Mouse (Mus musculus) heart, postnatal 4 days (tissue): ENCODE measurements around the gene Otud5. TPM values are rescaled to one million over a fixed set of nuclear protein-coding genes. Genes with fewer than 3 reads are reported as not detected.
A peak's percentile ranks its signal among the peaks of the same experiment; 100 is the strongest.
"Not testable (repeated sequence)": the region's sequence is repeated elsewhere in the genome, so short reads cannot be mapped to it uniquely, and the experiment has no call there.

Experiments used
- DNase-seq: peaks from one replicate; pipeline ENCODE4 v3.0.0; 2021
- microRNA-seq, 2 experiments: library from miRNA; unstranded; fragments of <30 nt; microRNA quantifications; one replicate each; pipeline ENCODE4 v1.2.0; 2021 to 2022
- total RNA-seq, 2 experiments: library from RNA; stranded (reverse); gene quantifications; 2 replicates each; pipeline ENCODE4 v1.2.3; 2021

Otud5 gene
- total RNA-seq, 2 experiments from 2014 or later: 34.8 to 39.3 TPM

- DNase-seq: peak; percentile 87
Measured at GRCm38 (mm10) chrX:7883841-7884567, 42.8 kb downstream of the Otud5 start, which contains the start of gene Slc35a2. TSS of gene Slc35a2 (plus strand) at chrX:7884028.

DNA sequence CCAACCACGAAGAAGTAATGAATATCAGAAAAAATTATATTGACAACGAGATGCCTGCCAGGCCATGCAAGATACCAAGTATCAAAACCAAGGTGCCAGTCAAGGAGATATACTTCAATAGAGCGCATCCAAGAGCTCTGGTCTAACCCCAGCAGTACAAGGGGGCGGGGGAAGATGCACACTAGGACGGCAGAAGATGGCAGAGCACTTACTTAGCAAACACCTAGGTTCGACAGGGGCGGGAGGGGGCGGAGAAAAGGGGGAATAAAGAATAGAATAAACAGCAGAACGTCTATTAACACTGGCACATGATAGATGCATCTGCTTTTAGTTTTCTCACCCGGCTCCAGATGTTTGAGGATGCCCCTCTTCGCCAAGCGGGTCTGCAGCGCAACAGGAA is 57.0 kb downstream of the Otud5 start:
- no peak for DNase-seq

DNA sequence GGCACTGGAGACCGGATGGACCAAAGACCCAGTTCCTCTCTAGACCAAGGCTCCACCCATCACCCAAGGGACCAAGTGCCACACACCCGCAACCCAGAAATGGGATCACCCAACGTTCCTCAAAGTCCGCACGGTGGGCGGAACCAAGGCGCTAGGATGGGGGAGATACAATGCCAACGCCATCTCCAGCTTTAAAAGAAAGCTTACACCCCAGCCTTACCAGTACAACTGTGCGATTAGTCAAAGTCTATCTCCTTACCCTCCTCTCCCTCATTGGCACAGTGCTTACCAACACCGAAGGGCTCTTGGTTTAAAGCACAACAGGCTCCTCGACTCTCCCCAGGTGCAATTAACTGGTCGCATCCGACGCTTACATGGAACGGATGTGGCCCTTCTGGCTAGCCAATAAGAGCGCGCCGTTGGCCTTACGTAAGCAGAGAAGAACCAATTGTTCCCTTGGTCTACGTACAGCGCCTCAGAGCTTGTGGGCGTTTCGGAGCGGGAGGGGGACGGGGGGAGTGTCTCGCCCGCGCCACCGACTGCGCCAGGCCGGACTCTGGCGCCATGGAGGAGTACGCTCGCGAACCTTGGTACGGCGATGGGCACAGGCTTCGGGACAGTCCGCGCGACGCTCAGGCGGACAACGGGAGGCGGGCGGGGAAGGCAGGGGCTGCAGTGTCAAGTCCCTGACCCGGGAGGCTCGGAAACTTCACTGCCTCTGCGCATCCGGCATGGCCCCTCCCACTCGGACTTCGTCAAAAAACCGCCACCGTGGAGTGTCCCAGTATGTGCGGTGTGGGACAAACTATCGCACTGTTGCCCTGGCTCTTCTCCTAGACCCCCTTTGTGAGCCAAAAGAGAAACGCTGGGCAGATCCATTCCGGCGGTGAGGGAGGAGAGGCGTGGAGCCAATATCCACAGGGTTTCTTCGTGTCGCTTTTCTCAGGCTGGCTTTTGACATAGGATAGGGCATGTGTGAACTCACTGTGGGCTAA is 58.0 kb downstream of the Otud5 start, which contains the start of the genes Pqbp1 and Timm17b:
Pqbp1 (minus strand) TSS at position 390 of the 995 bp plus-strand sequence.
Timm17b (plus strand) TSS at position 478 of the 995 bp plus-strand sequence.
- peak; percentile 86 for DNase-seq

- no peak for DNase-seq
Measured at GRCm38 (mm10) chrX:7904441-7904840, 63.3 kb downstream of the Otud5 start.

DNA sequence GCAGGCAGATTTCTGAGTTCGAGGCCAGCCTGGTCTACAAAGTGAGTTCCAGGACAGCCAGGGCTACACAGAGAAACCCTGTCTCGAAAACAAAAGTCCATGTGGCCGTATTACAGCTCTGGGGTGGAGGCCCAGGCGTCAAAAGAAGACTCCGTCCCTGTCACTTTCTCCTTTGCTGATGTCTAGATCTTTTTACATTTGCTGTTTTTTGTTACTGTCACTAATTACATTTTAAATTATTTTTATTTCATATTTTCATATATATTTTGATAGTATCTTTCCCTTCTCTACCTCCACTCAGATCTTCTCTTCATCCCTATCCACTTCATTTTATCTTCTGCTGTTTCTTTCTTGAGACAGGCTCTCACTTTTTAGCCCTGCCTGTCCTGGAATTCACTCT is 66.6 kb downstream of the Otud5 start, which contains the start of gene Gm10491:
Gm10491 (minus strand) TSS at position 101 of the 400 bp plus-strand sequence.
- DNase-seq: no peak

- not testable (repeated sequence) for DNase-seq
Measured at GRCm38 (mm10) chrX:7909242-7909641, 68.1 kb downstream of the Otud5 start, which contains the start of gene Gm10490. TSS of gene Gm10490 (plus strand) at chrX:7909542.

DNA sequence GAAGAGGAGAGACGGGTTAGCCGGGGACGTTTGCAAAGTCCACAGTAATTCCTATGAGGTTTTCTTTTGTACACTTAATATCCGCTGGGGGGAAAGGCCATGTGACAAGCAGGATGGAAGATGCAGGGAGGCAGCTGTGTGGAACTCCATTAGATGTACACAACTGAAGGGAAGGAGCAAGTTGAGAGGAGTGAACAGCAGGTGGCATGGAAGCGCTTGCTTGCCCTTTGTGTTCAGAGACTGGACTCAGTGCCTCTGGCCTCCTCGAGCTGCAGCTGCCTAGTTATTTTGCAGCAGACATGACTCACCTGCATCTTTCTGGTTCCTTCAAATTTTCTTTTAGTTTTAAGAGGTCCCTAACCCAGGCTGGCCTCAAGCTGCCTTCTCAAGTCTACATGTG is 69.3 kb downstream of the Otud5 start:
- no peak for DNase-seq

GRCm38 (mm10) chrX:7915669-7916068 is 74.5 kb downstream of the Otud5 start:
- peak; percentile 58 for DNase-seq

- not testable (repeated sequence) for DNase-seq
Measured at GRCm38 (mm10) chrX:7917960-7918359, 76.8 kb downstream of the Otud5 start.

DNA sequence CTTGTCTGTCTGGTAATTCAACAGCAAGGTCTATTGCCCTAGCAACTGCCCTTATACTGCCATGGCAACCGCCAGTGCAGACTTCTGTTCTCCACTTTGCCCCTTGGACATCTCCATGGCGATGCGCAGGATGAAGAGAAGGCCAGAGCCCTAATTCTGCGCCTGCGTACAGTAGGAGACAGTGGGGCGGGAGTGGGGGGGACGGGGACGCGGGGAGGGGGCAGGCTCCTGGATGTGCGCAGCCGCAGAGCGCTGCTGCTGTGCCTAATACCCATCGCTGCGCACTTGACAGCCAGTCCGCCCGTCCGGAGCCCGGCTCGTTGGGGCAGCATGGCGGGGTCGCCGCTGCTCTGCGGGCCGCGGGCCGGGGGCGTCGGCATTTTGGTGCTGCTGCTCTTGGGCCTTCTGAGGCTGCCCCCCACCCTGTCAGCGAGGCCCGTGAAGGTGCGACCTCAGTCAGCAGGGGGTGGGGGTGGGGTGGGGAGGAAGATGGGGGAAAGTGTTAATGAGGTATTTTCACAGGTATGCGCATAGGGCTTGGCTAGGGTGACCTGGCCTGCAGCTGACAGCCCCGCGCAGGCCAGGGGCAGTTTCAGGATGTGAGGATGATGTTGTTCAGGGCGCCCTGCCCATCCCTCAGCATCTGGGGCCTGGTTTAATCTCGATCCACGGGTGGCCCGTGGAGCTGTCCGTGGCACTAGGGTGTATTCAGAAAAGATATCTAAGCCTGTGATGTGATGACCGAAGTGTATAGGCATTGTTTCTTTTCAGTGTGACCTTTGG is 78.6 kb downstream of the Otud5 start, which contains the start of gene Pcsk1n:
Pcsk1n (plus strand) TSS at position 222 of the 783 bp plus-strand sequence.
- no peak for DNase-seq

- no peak for DNase-seq
Measured at GRCm38 (mm10) chrX:7922032-7922431, 80.9 kb downstream of the Otud5 start.

Small RNA genes within 50 kb of the gene (microRNA-seq; reads per million reads assigned to microRNA genes)
- gene Mir1198: 42.5 to 76.7 reads per million in 2 experiments

Other genes starting within 250 kb of the Otud5 start
- gene Ccdc22, start 235.8 kb upstream of the Otud5 start, total RNA-seq: 10 to 100 TPM; 12.1 to 12.7 TPM
- not detected for gene Cacna1f, start 234.3 kb upstream of the Otud5 start, total RNA-seq
- under 1 TPM; 0.45 to 0.79 TPM for gene Syp, start 202.9 kb upstream of the Otud5 start, total RNA-seq
- 10 to 100 TPM; 11.9 to 12.0 TPM for gene Prickle3, start 184.1 kb upstream of the Otud5 start, total RNA-seq
- 100 to 1,000 TPM; 101 to 115 TPM for gene Plp2, start 170.0 kb upstream of the Otud5 start, total RNA-seq
- gene Magix, start 160.1 kb upstream of the Otud5 start, total RNA-seq: 1 to 10 TPM; 2.3 to 2.7 TPM
- gene Gpkow, start 144.2 kb upstream of the Otud5 start, total RNA-seq: 10 to 100 TPM; 26.1 to 26.4 TPM
- gene Wdr45, start 127.0 kb upstream of the Otud5 start, total RNA-seq: 10 to 100 TPM; 23.6 to 23.9 TPM
- gene Gm45208, start 119.1 kb upstream of the Otud5 start, total RNA-seq: not detected
- gene Praf2, start 112.9 kb upstream of the Otud5 start, total RNA-seq: 10 to 100 TPM; 10.3 to 11.0 TPM
- 1 to 10 TPM; 1.2 to 3.0 TPM for gene Ccdc120, start 90.5 kb upstream of the Otud5 start, total RNA-seq
- 10 to 100 TPM; 16.2 to 16.5 TPM for gene Tfe3, start 78.8 kb upstream of the Otud5 start, total RNA-seq
- 10 to 100 TPM; 23.7 to 28.4 TPM for gene Gripap1, start 51.6 kb upstream of the Otud5 start, total RNA-seq
- gene Kcnd1, start 19.1 kb upstream of the Otud5 start, total RNA-seq: under 1 TPM; 0.48 to 0.59 TPM
- gene Pim2, start 36.9 kb downstream of the Otud5 start, total RNA-seq: 1 to 10 TPM; 3.3 to 5.0 TPM
- gene Slc35a2, start 42.7 kb downstream of the Otud5 start, total RNA-seq: 10 to 100 TPM; 15.5 to 17.7 TPM
- gene Pqbp1, start 57.9 kb downstream of the Otud5 start, total RNA-seq: 10 to 100 TPM; 35.0 to 37.7 TPM
- gene Timm17b, start 58.0 kb downstream of the Otud5 start, total RNA-seq: 10 to 100 TPM; 57.3 to 61.3 TPM
- gene Gm10491, start 66.5 kb downstream of the Otud5 start, total RNA-seq: not detected
- gene Gm10490, start 68.2 kb downstream of the Otud5 start, total RNA-seq: not detected
- gene Pcsk1n, start 78.5 kb downstream of the Otud5 start, total RNA-seq: not detected
- not detected for gene Eras, start 87.2 kb downstream of the Otud5 start, total RNA-seq
- 10 to 100 TPM; 30.3 to 32.8 TPM for gene Hdac6, start 106.5 kb downstream of the Otud5 start, total RNA-seq
- gene Gata1, start 136.7 kb downstream of the Otud5 start, total RNA-seq: under 1 TPM in 1 of 2 experiments, not detected in 1; 0.14 TPM
- not detected for gene Glod5, start 177.1 kb downstream of the Otud5 start, total RNA-seq
- gene Suv39h1, start 233.4 kb downstream of the Otud5 start, total RNA-seq: 10 to 100 TPM; 16.3 to 16.4 TPM
- gene Was, start 249.1 kb downstream of the Otud5 start, total RNA-seq: 1 to 10 TPM; 1.5 to 2.1 TPM